Mouse (Mus musculus) frontal cortex, adult (tissue): ENCODE results near the gene Adh5.
"Not testable (repeated sequence)": the region's sequence is repeated elsewhere in the genome, so short reads cannot be mapped to it uniquely, and the experiment has no call there.

Experiments
- ATAC-seq: cut with Nextera tagmentation; 2 replicates; pipeline ENCODE4 v1.9.2; 2017; ENCODE audit warnings: mild to moderate bottlenecking, moderate library complexity, mixed read lengths; ENCODE audit not compliant: low TSS enrichment

Adh5 gene

GRCm38 (mm10) chr3:138460260-138460659, 17.4 kb downstream of the Adh5 start:
- ATAC-seq = peak; percentile 76

GRCm38 (mm10) chr3:138461832-138462231, 18.9 kb downstream of the Adh5 start:
- ATAC-seq = 0 out of 2 replicates have a peak, but pooled peaks have one; percentile 22

DNA sequence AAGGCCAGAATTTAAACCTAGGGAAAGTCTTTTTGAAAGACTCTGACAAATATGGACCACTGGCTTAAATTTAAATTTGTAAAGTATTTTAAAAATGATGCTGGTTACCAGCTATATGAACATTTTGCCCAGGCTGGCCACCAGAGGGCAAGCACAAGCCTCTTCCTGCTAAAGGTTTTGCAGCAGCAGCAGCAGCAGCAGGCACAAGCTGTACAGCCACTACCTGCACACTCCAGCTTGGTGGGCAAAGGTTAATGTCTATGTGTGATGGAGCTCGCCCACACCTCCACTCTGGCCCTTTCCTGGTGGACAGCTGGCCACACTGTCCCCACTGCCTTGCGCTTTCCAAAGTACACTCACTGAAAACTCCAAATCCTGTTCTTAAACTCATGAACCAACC, 20.2 kb downstream of the Adh5 start:
- ATAC-seq = peak; percentile 68

DNA sequence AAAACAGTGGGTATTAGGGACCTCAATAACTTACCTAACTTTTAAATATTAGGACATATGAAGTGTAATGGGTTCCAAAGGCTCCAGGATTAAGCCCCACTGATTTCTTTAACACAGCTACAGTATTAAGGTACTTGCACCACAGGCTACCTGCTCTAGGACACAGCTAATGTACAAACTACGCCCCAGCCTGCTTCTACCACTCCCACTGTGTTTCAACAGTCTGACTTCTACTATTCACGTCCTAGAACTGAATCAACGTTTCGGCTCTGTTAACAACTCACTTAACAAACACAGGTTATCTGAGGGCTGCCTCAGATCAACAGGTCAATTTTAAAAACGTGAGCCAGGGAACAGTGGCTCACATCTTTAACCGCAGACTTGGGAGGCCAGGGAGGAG, 20.9 kb downstream of the Adh5 start:
- ATAC-seq = no peak

DNA sequence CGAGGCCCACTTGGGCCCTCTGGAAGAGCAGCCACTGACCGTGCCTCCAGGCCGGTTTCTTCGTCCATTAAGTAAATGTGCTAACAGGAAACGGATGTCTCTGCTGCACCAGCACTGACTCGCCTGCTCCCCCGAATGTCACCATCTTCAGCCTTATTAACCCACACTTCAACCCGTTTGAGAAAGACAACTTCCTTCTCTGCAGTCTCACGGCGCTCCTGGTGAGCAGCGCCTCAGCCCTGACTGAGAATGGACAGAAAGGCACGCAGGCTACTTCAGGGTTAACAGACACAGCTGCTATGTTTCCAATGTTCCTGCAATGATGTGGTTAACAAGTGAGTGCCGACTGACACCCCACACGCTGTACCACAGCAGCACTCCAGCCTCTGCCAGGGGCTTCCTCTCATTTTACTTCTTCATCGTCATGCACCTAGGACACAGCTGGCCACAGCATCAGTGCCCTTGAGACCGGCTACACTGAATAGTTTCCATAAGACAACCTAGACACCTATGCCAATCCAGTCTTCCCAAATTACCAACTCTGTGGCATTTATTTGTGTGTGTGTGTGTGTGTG, 21.8 kb downstream of the Adh5 start:
- ATAC-seq = no peak

- ATAC-seq = not testable (repeated sequence)
These were observed 23.8 kb downstream of the Adh5 start for GRCm38 (mm10) chr3:138466656-138467055.

GRCm38 (mm10) chr3:138471066-138471465, 28.2 kb downstream of the Adh5 start:
- no peak for ATAC-seq

GRCm38 (mm10) chr3:138479489-138479888, 36.6 kb downstream of the Adh5 start:
- ATAC-seq = no peak

DNA sequence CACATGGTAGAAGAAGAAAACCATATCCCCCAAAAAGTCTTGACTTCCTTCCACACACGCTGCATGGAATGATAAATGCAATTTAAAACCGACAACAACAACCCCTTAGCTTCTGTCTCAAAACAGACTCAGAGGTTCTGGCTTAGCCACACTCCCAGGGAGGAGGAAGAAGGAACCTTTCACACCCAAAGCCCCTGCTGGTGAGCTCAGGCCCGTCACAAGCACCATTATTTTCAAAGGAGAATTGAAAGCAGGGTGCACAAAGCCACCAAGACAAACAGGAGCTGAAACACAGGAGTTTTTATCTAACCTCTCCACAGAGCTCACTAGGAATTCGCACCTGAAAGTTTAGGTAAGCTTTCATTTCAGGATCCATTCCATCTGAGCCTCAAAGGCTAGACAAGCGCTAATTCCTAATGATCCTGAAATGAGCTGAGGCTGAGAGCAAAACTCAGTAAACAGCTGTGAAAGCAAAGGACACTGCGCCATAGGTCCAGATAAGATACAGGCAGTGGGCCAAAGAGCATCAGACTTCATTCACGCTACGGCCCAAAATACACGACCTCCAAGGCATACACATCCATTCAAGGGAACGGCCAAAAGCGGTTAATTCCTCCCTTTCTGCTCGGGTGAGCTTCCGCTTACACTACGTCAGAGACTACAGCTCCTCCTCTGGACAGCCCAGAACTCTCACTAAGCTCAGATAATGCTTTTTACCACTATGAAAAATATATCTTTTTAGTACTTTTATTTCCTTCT, 38.8 kb downstream of the Adh5 start:
- 0 out of 2 replicates have a peak, but pooled peaks have one; percentile 24 for ATAC-seq

DNA sequence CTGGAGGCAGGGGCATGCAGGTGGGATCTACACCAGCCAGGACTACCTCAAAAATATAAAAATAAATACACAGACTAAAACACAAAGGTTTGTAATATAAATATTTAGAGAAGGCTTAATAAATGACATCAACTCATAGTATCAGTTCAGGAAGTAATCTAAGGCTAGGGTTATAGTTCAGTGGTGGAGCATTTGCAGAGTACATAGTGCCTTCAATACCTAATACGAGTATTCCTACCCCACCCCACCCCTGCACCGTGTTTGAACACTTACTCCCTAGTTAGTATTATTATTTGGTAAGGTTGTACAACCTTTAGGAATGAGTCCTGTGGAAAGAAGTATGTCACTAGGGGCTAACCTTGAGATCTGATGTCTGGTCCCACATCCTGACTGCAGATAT, 40.3 kb downstream of the Adh5 start:
- ATAC-seq = no peak

DNA sequence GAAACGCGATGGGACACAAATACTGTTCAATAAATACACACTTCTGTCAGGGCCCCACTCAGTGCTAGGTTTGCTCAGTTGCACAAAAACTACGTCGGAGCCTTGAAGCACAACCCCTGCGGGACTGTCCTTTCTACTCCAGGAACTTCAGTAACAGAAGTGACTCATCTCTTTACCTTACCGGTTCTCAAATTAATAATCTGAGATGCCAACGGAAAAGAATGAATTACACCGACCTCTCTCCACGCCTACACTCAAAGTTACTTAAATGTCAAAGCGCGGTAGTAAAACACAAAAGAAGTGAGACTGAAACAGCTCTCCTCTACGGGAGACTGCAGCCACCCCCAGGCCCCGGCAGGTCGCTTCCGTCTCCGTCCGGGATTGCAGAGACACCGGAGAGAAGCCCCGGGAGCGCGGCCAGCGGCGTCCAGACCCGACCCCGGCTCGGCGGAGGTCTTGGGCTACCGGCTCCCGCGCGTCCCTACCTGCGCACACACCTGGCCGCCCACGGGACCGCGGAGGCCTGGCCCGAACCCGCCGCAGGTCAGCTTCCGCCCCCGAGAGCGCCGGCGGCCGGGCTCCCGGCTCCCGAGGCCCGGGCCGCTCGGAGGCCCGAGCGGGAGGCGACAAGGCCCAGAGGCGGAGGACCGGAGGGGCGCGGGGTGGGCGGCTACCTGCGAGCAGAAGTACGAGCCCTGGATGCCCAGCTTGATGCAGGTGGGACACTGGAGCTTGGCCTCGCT, 45.9 kb downstream of the Adh5 start:
- ATAC-seq = peak; percentile 33

GRCm38 (mm10) chr3:138489327-138490033, 46.6 kb downstream of the Adh5 start, which contains the start of gene Metap1:
TSS of gene Metap1 (minus strand) at chr3:138489515.
- peak; percentile 98 for ATAC-seq

DNA sequence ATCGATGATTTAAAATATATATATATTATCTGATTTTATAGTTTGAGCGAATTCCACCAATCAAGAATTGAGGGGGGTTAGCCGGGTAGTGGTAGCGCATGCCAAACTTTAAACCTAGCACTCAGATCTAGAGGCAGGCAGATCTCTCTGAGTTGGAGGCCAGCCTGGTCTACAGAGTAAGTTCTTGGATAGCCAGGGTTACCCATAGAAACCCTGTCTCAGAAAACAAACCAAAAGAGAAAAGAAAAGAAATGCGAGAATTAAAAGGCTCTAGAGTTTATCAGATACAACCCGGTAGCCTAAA, 47.1 kb downstream of the Adh5 start:
- no peak for ATAC-seq

GRCm38 (mm10) chr3:138493668-138494067, 50.8 kb downstream of the Adh5 start:
- no peak for ATAC-seq

DNA sequence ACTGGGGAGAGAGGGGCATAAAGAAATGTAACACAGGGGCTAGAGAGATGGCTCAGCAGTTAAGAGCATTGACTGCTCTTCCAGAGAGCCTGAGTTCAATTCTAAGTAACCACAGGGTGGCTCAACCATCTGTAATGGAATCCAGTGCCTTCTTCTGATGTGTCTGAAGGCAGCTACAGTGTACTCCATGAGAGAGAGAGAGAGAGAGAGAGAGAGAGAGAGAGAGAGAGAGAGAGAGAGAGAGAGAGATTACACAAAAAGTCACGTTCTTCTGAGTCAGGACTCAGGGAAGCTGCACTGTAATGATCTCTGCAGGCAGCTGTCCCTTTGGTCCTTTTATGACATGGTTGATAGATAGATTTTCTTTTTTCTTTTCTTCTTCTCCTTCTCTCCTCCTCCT, 51.7 kb downstream of the Adh5 start:
- no peak for ATAC-seq

- ATAC-seq = peak; percentile 85
These were observed 52.6 kb downstream of the Adh5 start for GRCm38 (mm10) chr3:138495166-138496145.

- ATAC-seq = no peak
These were observed 55.8 kb downstream of the Adh5 start for GRCm38 (mm10) chr3:138498731-138499130.

DNA sequence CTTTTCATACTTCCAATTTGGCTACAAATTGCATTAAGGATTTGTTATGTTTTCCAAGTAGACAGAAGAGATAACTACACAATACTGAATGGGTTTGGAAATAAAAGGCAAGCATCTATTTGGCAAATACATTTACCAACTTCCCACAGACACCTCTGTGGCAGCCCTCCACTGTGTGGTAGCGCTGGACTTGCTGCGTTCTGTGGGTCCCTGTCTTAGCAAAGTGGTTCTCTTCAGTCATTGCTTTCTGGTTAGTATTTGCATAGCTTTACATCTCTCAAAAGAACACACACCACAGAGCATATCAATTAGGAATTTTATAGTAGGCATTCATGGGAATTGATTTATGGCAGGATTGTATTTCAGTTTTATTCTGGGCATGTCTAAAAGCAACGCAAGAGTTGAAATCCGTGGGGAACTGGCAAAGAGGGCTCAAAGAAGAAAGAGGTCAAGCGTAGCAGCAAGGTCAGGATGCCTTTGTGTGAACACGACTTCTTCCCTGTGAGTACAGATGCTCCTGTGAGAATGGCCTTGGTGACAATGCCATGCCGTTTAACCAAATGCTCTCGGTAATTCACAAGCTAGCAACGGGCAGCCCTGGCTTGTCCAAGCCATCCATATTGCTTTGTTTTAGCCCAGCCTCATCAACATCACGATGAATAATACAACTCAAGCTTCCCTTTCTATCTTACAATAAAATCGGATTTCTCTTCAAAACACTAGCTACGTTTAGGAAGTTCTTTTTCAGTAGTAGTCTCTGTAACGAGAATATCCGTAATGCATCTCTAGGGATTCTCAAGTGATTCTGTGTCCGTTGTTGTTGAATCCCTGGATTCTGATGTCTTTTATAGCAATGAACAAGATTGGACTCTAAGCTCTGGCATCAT, 57.2 kb downstream of the Adh5 start:
- no peak for ATAC-seq

DNA sequence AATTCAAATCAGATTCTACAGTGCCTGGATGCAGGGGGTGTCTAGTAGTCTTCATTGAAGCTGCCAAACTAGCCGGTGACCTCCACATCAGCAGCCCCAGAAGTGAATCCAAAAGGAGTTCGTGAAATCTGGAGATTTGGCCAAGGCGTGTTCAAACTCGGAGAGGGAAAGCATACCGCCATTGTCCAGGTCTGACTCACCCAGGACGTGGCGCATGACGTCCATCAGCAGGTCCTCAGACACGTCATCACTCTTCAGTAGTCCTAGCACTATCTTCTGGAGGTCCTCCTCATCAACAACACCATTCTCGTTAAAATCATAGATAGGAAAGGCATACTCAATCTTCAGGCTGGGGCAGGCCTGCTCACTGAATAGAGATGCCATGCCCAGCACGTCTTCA, 60.9 kb downstream of the Adh5 start:
- no peak for ATAC-seq
